Mouse (Mus musculus) T-cell, adult 2 months (primary cell): ENCODE measurements around the gene Dtl.

ENCODE experiments used
- DNase-seq: peaks from one replicate; pipeline ENCODE4 v3.0.0; 2022; ENCODE audit warnings: low spot score

Gene Dtl

GRCm38 (mm10) chr1:191579524-191579923 lies 4.2 kb upstream of the Dtl start:
- DNase-seq: peak; percentile 69

- DNase-seq: peak; percentile 45
Measured at GRCm38 (mm10) chr1:191574871-191575457, 380 bp downstream of the Dtl start.

GRCm38 (mm10) chr1:191573906-191574639 lies 1.3 kb downstream of the Dtl start:
- no peak for DNase-seq

- DNase-seq: no peak
Measured at GRCm38 (mm10) chr1:191570415-191570814, 4.9 kb downstream of the Dtl start.

GRCm38 (mm10) chr1:191569625-191570024 lies 5.7 kb downstream of the Dtl start:
- DNase-seq: no peak

- DNase-seq: no peak
Measured at GRCm38 (mm10) chr1:191567859-191568258, 7.5 kb downstream of the Dtl start.

- DNase-seq: peak; percentile 52
Measured at GRCm38 (mm10) chr1:191562823-191563365, 12.4 kb downstream of the Dtl start.

GRCm38 (mm10) chr1:191559779-191560178 lies 15.6 kb downstream of the Dtl start:
- no peak for DNase-seq

- DNase-seq: no peak
Measured at GRCm38 (mm10) chr1:191557109-191557508, 18.2 kb downstream of the Dtl start.

- no peak for DNase-seq
Measured at GRCm38 (mm10) chr1:191550786-191551185, 24.6 kb downstream of the Dtl start.

GRCm38 (mm10) chr1:191543747-191544146 lies 31.6 kb downstream of the Dtl start:
- no peak for DNase-seq

- no peak for DNase-seq
Measured at GRCm38 (mm10) chr1:191541619-191542018, 33.7 kb downstream of the Dtl start.

- no peak for DNase-seq
Measured at GRCm38 (mm10) chr1:191541014-191541413, 34.3 kb downstream of the Dtl start.

GRCm38 (mm10) chr1:191540300-191540699 lies 35.0 kb downstream of the Dtl start:
- no peak for DNase-seq

GRCm38 (mm10) chr1:191534896-191535295 lies 40.4 kb downstream of the Dtl start:
- no peak for DNase-seq

GRCm38 (mm10) chr1:191531023-191531422 lies 44.3 kb downstream of the Dtl start:
- no peak for DNase-seq

- no peak for DNase-seq
Measured at GRCm38 (mm10) chr1:191529406-191529805, 45.9 kb downstream of the Dtl start.

GRCm38 (mm10) chr1:191527921-191528612 lies 47.3 kb downstream of the Dtl start:
- no peak for DNase-seq

GRCm38 (mm10) chr1:191527089-191527488 lies 48.3 kb downstream of the Dtl start:
- no peak for DNase-seq

- DNase-seq: no peak
Measured at GRCm38 (mm10) chr1:191521395-191521794, 53.9 kb downstream of the Dtl start.

- DNase-seq: no peak
Measured at GRCm38 (mm10) chr1:191520669-191521068, 54.7 kb downstream of the Dtl start.

GRCm38 (mm10) chr1:191520194-191520593 lies 55.1 kb downstream of the Dtl start:
- no peak for DNase-seq
